Mouse (Mus musculus) stomach, embryonic 15.5 days (tissue): Measurements from ENCODE around the gene Clmp. TPM values are rescaled to one million over a fixed set of nuclear protein-coding genes. Genes with fewer than 3 reads are reported as not detected.

Source experiments
- ATAC-seq: fragments of 200-750 bp; cut with Nextera tagmentation; 2 replicates; pipeline ENCODE4 v1.8.0; 2017; ENCODE audit warnings: low read depth, moderate number of reproducible peaks, moderate TSS enrichment; ENCODE audit not compliant: insufficient read depth, low FRiP score
- H3K27ac ChIP-seq: fragments of 300-500 bp; sonication (generic); 2 replicates; pipeline ENCODE4 v1.5.1; 2015; ENCODE audit warnings: mild to moderate bottlenecking, inconsistent platforms
- H3K27me3 ChIP-seq: fragments of 300-500 bp; sonication (generic); replicated peaks from 2 replicates; pipeline ENCODE4 v1.6.1; 2015; ENCODE audit warnings: inconsistent platforms
- H3K36me3 ChIP-seq: fragments of 300-500 bp; sonication (generic); 2 replicates; pipeline ENCODE4 v1.6.1; 2015; ENCODE audit warnings: inconsistent platforms
- H3K4me1 ChIP-seq: fragments of 300-500 bp; sonication (generic); 2 replicates; pipeline ENCODE4 v1.6.1; 2015; ENCODE audit warnings: inconsistent platforms
- H3K4me2 ChIP-seq: fragments of 300-500 bp; sonication (generic); 2 replicates; pipeline ENCODE4 v1.6.1; 2015; ENCODE audit warnings: mild to moderate bottlenecking, inconsistent platforms
- H3K4me3 ChIP-seq: fragments of 300-500 bp; sonication (generic); replicated peaks from 2 replicates; pipeline ENCODE4 v1.5.1; 2015; ENCODE audit warnings: inconsistent platforms
- H3K9ac ChIP-seq: fragments of 300-500 bp; sonication (generic); 2 replicates; pipeline ENCODE4 v1.6.1; 2015; ENCODE audit warnings: inconsistent platforms
- H3K9me3 ChIP-seq: fragments of 300-500 bp; sonication (generic); 2 replicates; pipeline ENCODE4 v1.6.1; 2016; ENCODE audit warnings: inconsistent platforms
- WGBS: fragments of 180-500 bp; shearing (Covaris S2); methylation state at CpG from one replicate; pipeline ENCODE4 v1.1.7; 2015; 5-methylcytosine and 5-hydroxymethylcytosine counted together
- polyA plus RNA-seq: library from polyadenylated mRNA; unstranded; fragments of >200 nt; fragmentation: Nextera tagmentation; extraction: Ambion mirVana; gene quantifications from 2 replicates; pipeline ENCODE4 v1.2.1, GENCODE M21; 2015

Gene Clmp
- polyA plus RNA-seq, 1 experiment from 2014 or later: 29.2 TPM

DNA sequence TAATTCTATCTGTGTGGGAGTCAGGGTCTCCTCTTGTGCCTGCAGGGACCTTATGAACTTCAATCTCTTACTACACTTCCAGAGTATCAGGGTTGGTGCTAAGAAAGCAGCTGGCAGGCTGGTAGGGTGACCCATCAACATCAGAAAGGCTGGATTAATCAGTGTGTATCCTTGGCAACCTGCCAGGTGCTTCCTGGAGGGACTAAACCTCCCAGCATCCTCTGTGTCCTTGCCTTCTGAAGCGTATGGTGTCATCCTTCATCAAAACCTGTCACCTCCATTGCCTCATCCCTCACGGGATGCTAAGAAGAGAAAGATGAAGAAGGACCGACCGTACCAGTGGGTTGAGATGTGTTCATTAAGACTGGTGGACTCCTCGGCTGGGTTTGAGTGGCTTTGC lies 8.0 kb downstream of the Clmp start:
- ATAC-seq: no peak
- H3K4me2 ChIP-seq: no peak overlapping the region

DNA sequence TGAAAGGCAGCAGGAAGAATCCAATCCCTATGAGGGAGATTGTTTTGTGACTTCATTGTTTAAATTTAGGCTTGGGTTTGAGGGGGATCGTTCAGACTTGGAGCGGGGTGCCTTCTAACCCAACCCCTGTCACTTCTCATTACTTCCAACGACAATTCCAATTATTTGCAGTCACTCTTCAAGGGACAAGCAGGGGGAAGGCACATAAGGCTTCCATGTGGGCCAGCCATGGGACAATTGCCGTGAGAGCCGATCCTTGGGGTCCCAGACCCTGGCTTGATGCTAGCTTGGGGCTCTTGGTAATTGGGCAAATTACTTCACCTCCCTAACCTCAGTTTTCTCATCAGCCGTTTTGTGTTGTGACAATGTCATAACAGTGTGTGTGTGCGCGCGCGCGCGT lies 8.5 kb downstream of the Clmp start:
- peaks cover 6% of the 10 kb centered on the region; the same call in 1 of the 2 replicates for H3K4me1 ChIP-seq
- no peak overlapping the region for H3K4me2 ChIP-seq
- no peak overlapping the region for H3K27ac ChIP-seq
- no peak for ATAC-seq
- H3K27me3 ChIP-seq: no peaks in the 10 kb centered on the region
- H3K4me3 ChIP-seq: no peak overlapping the region
- no peaks in the 10 kb centered on the region for H3K36me3 ChIP-seq
- H3K9ac ChIP-seq: no peak overlapping the region
- WGBS: 83% methylated on average over 12 of the region's 12 CpGs
- no peaks in the 10 kb centered on the region for H3K9me3 ChIP-seq

More for the DNA sequence above, 8.0 kb downstream of the Clmp start:
- H3K9ac ChIP-seq: no peak overlapping the region
- H3K36me3 ChIP-seq: no peaks in the 10 kb centered on the region
- no peak overlapping the region for H3K4me3 ChIP-seq
- H3K4me1 ChIP-seq: peaks cover 6% of the 10 kb centered on the region; the same call in 1 of the 2 replicates
- H3K27me3 ChIP-seq: no peaks in the 10 kb centered on the region
- H3K9me3 ChIP-seq: no peaks in the 10 kb centered on the region
- WGBS: 52% methylated on average over 5 of the region's 5 CpGs
- no peak overlapping the region for H3K27ac ChIP-seq

DNA sequence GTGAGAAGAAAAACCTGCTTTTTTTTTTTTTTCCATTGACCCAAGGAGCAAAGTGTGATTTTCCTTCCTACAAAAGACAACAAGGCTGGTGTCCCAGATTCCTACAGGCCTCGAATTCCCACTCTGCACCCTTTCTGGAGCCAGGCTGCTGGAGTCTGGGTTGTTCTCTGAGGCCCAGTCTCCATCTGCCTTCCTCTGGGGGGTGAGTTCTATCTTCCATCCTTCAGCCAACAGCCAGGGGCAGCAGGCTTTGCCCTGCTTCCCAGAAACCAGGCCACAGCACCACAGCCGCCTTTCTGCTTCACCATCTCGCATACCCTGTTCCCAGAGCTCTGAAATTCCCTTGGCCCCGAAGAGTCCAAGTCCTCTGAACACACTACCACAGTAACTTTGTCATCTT lies 10.3 kb downstream of the Clmp start:
- 90% methylated on average over 4 of the region's 4 CpGs for WGBS
- Histone ChIP-seq H3K4me3 (no peak overlapping the region), H3K27me3 (no peaks in the 10 kb centered on the region), H3K27ac (no peak overlapping the region), H3K9me3 (no peaks in the 10 kb centered on the region), H3K36me3 (no peaks in the 10 kb centered on the region), H3K4me2 (no peak overlapping the region), H3K9ac (no peak overlapping the region), H3K4me1 (peaks cover 6% of the 10 kb centered on the region; the same call in 1 of the 2 replicates)
- ATAC-seq: no peak

DNA sequence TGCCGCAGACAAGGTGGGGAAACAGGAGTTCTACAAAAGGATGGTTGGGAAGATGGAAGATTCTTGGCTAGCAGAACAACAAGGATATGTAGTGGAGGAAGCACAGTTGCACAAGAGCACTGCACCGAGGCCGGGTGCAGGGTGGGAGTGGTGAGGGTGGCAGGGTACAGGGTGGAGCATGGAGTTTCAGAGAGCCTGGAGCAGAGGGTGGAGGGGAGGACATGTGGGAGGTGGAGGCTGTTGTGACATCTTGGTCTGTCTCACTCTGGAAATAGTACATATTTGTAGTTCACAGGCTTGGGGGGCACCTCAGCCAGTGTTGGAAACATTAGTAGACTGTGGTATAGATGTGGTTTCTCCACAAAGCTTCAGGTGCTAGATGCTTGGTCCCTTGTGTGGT lies 13.4 kb downstream of the Clmp start:
- Histone ChIP-seq H3K9ac (no peak overlapping the region), H3K36me3 (no peaks in the 10 kb centered on the region), H3K4me1 (no peaks in the 10 kb centered on the region), H3K4me3 (no peak overlapping the region), H3K4me2 (no peak overlapping the region), H3K9me3 (no peaks in the 10 kb centered on the region), H3K27ac (no peak overlapping the region), H3K27me3 (no peaks in the 10 kb centered on the region)
- WGBS: 81% methylated on average over 3 of the region's 3 CpGs
- no peak for ATAC-seq

DNA sequence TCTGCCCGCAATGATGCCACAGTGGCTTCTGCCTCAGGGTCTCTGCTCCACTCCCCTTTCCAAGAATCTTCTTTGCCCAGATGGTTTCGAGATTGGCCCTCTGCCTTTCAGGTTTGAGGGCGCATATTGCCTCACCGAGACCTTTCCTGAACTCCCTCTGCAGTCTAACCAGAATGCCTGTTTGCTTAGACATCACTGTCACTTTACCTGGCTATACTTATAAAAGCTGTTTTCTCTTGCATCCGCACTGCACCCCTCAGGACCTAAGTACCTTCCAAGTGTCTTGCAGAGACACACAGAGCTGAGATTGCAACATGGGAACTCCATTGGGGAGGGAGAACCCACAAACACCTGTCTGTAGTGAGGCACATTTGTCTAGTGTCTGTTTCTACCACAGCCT lies 14.5 kb downstream of the Clmp start:
- no peaks in the 10 kb centered on the region for H3K36me3 ChIP-seq
- H3K4me3 ChIP-seq: no peak overlapping the region
- no peak overlapping the region for H3K9ac ChIP-seq
- ATAC-seq: no peak
- H3K4me2 ChIP-seq: no peak overlapping the region
- no peaks in the 10 kb centered on the region for H3K27me3 ChIP-seq
- H3K27ac ChIP-seq: no peak overlapping the region
- no peaks in the 10 kb centered on the region for H3K9me3 ChIP-seq
- peaks cover 4% of the 10 kb centered on the region for H3K4me1 ChIP-seq
- 77% methylated on average over 5 of the region's 5 CpGs for WGBS

DNA sequence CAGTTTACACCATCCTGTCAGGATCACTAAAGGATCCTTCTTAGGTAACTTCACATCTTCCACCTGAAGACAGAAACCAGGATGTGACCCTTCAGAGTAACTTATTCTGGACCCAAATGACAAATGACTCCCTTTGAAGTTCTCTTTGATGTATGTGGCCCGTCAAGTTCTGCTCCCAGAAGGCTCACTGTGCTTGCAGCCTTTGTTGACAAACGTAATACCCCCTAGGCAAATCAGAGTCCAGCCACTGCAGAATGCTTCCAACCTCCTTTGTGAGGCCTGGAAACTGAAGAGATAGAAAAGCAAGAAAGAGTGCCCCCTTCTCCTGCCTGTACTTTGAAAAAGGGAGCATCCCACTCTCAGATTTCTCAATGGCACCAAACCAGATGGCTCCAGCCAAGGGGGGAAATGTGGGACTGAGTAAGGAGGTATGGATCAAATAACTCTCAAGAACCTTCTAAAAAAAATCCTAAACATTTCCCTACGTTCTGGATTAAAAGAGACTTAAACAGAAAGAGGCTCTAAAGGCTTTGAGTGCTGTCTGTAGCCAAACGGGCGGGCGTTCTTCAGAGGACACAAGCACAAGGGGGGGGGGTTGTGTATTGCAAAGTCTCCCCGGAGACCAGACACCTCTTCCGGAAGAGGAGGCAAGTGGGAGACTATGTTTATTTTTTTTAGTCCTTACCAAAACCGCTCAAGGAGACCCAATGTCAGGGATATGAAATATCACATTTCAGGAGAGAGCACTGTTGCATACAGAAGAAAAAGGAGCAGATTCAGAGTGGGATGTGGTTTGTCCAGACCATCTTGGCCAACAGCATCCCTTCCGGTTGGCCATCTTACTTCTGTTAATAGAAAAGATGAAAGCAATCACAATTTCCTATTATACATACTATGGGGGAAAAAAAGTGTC lies 18.9 kb downstream of the Clmp start:
- Histone ChIP-seq H3K36me3 (no peaks in the 10 kb centered on the region), H3K4me2 (no peak overlapping the region), H3K4me1 (peaks cover 16% of the 10 kb centered on the region), H3K4me3 (no peak overlapping the region), H3K27ac (peak overlapping the region; percentile 40; the same call in 1 of the 2 replicates), H3K9ac (no peak overlapping the region), H3K9me3 (no peaks in the 10 kb centered on the region), H3K27me3 (no peaks in the 10 kb centered on the region)
- ATAC-seq: no peak
- 23% methylated on average over 10 of the region's 10 CpGs for WGBS

DNA sequence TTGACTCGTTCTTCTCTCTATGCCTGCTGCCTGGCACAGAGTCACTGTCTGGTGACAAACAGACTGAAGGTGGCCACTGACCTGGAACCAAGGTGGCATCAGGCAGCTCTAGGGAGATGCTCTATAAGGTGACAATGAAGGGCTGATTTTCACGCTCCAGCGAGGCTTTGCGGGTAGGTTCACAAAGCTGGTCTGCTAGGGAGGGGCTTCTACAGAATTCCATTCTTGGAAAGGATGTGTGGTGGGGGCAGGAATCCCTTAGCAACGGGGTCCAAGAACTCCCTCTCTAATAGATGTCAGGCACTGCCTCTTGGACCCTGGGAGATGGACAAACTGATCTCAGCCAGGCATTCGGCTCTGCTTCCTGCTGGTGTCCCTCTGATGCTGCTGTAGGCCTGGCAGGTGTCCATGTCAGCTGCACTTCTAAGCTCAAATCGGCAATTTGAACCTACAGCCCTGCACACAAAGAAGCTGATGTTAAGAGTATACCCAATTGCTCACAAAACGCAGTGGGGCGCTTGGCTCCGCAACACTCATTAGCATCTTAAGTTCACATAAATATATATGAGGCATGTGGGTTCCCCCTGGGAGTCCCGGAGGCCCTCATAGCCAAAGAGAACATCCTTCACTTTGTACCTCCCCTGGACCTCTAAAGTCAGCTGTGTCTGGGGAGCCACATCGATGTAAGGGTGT lies 22.8 kb downstream of the Clmp start:
- Histone ChIP-seq H3K9me3 (no peaks in the 10 kb centered on the region), H3K9ac (no peak overlapping the region), H3K27me3 (no peaks in the 10 kb centered on the region), H3K4me1 (peaks cover 16% of the 10 kb centered on the region), H3K36me3 (no peaks in the 10 kb centered on the region), H3K27ac (0 out of 2 replicates have a peak overlapping the region, but pooled peaks have one; percentile 19), H3K4me3 (no peak overlapping the region), H3K4me2 (no peak overlapping the region)
- WGBS: 60% methylated on average over 12 of the region's 12 CpGs
- no peak for ATAC-seq

DNA sequence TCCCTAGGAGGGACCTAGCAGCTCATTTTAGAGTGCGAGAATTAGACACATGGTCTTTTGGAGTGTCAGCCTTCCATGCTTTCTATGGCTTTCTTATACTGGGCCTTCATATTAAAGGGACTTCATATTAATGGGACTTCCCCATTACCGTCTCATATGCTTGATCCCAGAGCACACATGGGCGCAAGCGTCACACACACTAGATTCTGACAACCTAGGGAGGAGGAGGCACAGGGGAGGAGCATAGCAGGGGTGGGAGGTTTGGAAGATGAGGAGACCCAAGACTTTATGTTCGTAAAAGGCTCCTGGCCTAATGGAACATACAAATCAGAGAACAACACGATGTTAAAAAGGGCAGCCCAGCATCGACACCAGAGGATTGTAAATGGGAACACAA lies 23.4 kb downstream of the Clmp start:
- no peaks in the 10 kb centered on the region for H3K36me3 ChIP-seq
- H3K27me3 ChIP-seq: no peaks in the 10 kb centered on the region
- WGBS: 76% methylated on average over 7 of the region's 7 CpGs
- no peak overlapping the region for H3K4me3 ChIP-seq
- no peak overlapping the region for H3K4me2 ChIP-seq
- no peak overlapping the region for H3K9ac ChIP-seq
- 0 out of 2 replicates have a peak overlapping the region, but pooled peaks have one; percentile 19 for H3K27ac ChIP-seq
- peaks cover 16% of the 10 kb centered on the region for H3K4me1 ChIP-seq
- no peaks in the 10 kb centered on the region for H3K9me3 ChIP-seq
- ATAC-seq: no peak

DNA sequence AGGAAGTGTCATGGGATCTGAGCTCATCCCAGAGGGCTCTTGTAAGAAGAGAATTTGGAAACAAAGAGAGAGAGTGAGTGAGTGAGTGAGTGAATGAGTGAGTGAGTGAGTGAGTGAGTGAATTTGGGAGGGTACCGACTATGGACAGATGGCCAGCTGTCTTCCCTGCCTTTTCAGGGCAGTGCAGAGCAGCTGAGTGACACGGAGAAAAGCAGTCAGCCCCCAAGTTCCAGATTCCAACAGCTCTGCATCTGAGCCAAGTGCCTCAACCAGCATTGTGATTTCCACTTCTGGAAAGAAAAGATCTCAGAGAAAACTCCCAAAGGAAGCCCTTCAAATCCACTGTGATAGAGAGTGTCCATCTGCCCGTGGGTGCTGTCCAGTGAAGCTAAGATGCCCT lies 23.8 kb downstream of the Clmp start:
- 61% methylated on average over 3 of the region's 3 CpGs for WGBS
- Histone ChIP-seq H3K36me3 (no peaks in the 10 kb centered on the region), H3K4me1 (peaks cover 12% of the 10 kb centered on the region), H3K27me3 (no peaks in the 10 kb centered on the region), H3K4me2 (no peak overlapping the region), H3K4me3 (no peak overlapping the region), H3K9ac (no peak overlapping the region), H3K9me3 (no peaks in the 10 kb centered on the region), H3K27ac (peak overlapping the region; percentile 9; the same call in 1 of the 2 replicates)
- ATAC-seq: no peak

DNA sequence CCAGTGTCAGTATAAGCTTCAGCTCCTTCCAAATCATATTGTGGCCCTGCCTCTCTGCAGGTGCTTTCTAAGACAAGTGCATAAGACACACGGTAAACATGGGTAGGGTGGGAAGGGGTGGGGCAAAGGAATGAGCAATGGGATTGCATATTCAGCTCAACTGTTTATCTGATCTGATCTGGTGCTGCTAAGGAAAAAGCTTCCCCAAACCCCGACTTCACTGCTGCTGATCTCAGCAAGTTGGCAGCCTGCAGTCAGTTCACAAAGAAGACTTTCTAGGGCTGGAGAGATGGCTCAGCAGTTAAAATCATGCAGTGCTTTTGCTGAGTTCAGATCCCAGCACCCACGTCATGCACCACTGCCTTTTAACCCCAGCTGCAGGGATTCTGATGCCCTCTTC lies 24.2 kb downstream of the Clmp start:
- no peak overlapping the region for H3K4me2 ChIP-seq
- H3K9me3 ChIP-seq: no peaks in the 10 kb centered on the region
- H3K27me3 ChIP-seq: no peaks in the 10 kb centered on the region
- no peaks in the 10 kb centered on the region for H3K36me3 ChIP-seq
- H3K9ac ChIP-seq: no peak overlapping the region
- H3K4me3 ChIP-seq: no peak overlapping the region
- peaks cover 12% of the 10 kb centered on the region for H3K4me1 ChIP-seq
- peak overlapping the region; percentile 9; the same call in 1 of the 2 replicates for H3K27ac ChIP-seq
- WGBS: 30% methylated on average over 3 of the region's 3 CpGs
- no peak for ATAC-seq

DNA sequence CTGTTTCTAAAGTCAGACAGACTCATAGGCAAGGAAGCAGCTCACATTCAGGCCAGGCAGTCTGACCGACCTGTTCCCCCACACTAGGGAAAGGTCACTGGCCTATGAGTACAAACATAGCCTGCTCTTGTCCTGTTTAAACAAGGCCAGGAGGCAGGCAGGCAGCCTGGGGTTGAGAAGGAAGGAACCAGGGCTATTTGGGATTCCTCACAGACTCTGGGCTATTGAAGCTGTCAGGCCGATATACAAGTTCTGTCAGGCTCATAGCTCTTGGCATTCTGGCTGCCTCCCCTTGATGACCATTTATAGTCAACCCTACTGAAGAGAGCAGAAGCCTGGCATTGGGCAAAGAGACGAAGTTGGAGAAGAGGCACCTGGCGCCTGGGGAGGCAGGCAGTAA lies 25.9 kb downstream of the Clmp start:
- no peak overlapping the region for H3K4me2 ChIP-seq
- no peaks in the 10 kb centered on the region for H3K27me3 ChIP-seq
- peaks cover 12% of the 10 kb centered on the region for H3K4me1 ChIP-seq
- ATAC-seq: no peak
- H3K27ac ChIP-seq: peak overlapping the region; percentile 62
- H3K36me3 ChIP-seq: no peaks in the 10 kb centered on the region
- no peak overlapping the region for H3K9ac ChIP-seq
- no peak overlapping the region for H3K4me3 ChIP-seq
- H3K9me3 ChIP-seq: no peaks in the 10 kb centered on the region
- WGBS: 54% methylated on average over 4 of the region's 4 CpGs
